Mouse (Mus musculus) liver (tissue): ENCODE measurements around the gene Tlr12.
A peak's percentile ranks its signal among the peaks of the same experiment; 100 is the strongest.
"Not testable (repeated sequence)": the region's sequence is repeated elsewhere in the genome, so short reads cannot be mapped to it uniquely, and the experiment has no call there.

Source experiments
- DNase-seq: peaks from one replicate; pipeline ENCODE4 v3.0.0-alpha.2; 2020; ENCODE audit warnings: mixed read lengths

The Tlr12 gene

GRCm38 (mm10) chr4:128617363-128618120 is 877 bp downstream of the Tlr12 start:
- DNase-seq: peak; percentile 29

- DNase-seq: no peak
Observed at GRCm38 (mm10) chr4:128615761-128616160, 2.7 kb downstream of the Tlr12 start.

- DNase-seq: peak; percentile 50
Observed at GRCm38 (mm10) chr4:128613326-128613725, 5.1 kb downstream of the Tlr12 start.

- DNase-seq: not testable (repeated sequence)
Observed at GRCm38 (mm10) chr4:128611726-128612125, 6.7 kb downstream of the Tlr12 start.

GRCm38 (mm10) chr4:128610706-128611105 is 7.7 kb downstream of the Tlr12 start:
- no peak for DNase-seq

- DNase-seq: peak; percentile 95
Observed at GRCm38 (mm10) chr4:128609925-128610402, 8.5 kb downstream of the Tlr12 start, which contains the start of gene Zscan20. Gene Zscan20 (minus strand): TSS chr4:128610098.

- DNase-seq: peak; percentile 61
Observed at GRCm38 (mm10) chr4:128609276-128609924, 9.0 kb downstream of the Tlr12 start.

GRCm38 (mm10) chr4:128607661-128608060 is 10.8 kb downstream of the Tlr12 start:
- no peak for DNase-seq

GRCm38 (mm10) chr4:128606586-128606985 is 11.8 kb downstream of the Tlr12 start:
- DNase-seq: no peak

- DNase-seq: no peak
Observed at GRCm38 (mm10) chr4:128597801-128598560, 20.4 kb downstream of the Tlr12 start.

- no peak for DNase-seq
Observed at GRCm38 (mm10) chr4:128594062-128594461, 24.4 kb downstream of the Tlr12 start.

- DNase-seq: no peak
Observed at GRCm38 (mm10) chr4:128593286-128593685, 25.1 kb downstream of the Tlr12 start.

- DNase-seq: peak; percentile 71
Observed at GRCm38 (mm10) chr4:128579182-128579581, 39.2 kb downstream of the Tlr12 start.

GRCm38 (mm10) chr4:128575811-128576210 is 42.6 kb downstream of the Tlr12 start:
- no peak for DNase-seq
